Mouse (Mus musculus): Measurements from ENCODE around the gene St3gal4. TPM values are rescaled to one million over a fixed set of nuclear protein-coding genes. Genes with fewer than 3 reads are reported as not detected.
A peak's percentile ranks its signal among the peaks of the same experiment; 100 is the strongest.

The St3gal4 gene
- polyA plus RNA-seq, 1 experiment from 2014 or later, result 26.5 TPM

DNA sequence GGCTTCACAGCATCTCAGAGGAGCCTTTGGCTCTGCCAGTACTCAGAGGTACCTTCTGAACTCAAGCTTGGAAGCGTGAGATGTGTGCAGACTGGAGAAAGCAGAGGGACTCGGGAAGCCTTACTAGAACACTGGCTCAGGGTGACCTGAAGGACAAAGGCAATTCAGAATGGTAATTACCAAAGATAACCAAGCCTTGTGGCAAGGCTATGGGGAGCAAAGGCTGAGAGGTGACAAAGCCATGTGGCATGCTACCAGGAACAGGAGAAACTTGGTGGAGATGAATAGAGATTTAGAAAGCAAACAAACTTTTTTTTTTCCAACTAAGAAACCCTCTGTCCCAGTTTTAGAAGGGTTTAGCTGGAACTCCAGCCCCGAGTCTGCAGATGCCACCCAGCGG is 8.5 kb downstream of the St3gal4 start:
- DNase-seq, result no peak
- no peaks in the 10 kb centered on the region for H3K27me3 ChIP-seq (ENCODE audit: insufficient read depth, low read length)
- TF ChIP-seq EP300 (IDR thresholded peaks at IDR 0.05; ENCODE audit: low read depth), result no peak
- no peak for TF ChIP-seq CTCF (IDR thresholded peaks at IDR 0.05; ENCODE audit: low read depth)
- H3K36me3 ChIP-seq (replicated peaks; ENCODE audit: insufficient read depth, low read length), result peaks cover 20% of the 10 kb centered on the region
- no peaks in the 10 kb centered on the region for H3K9me3 ChIP-seq (ENCODE audit: low read length)
- no peak overlapping the region for H3K9ac ChIP-seq (replicated peaks)
- 0 out of 2 replicates have a peak overlapping the region, but pooled peaks have one; percentile 16 for H3K27ac ChIP-seq (ENCODE audit: low read depth)
- peaks cover 77% of the 10 kb centered on the region for H3K4me1 ChIP-seq (ENCODE audit: insufficient read depth)
- WGBS (ENCODE audit: insufficient replicate concordance), result 70% methylated on average over 4 of the region's 4 CpGs
- peak overlapping the region; percentile 1 for H3K4me2 ChIP-seq (ENCODE audit: low read depth, low read length)
- no peak overlapping the region for H3K4me3 ChIP-seq (ENCODE audit: low read depth, low read length)
- ATAC-seq, result no peak

DNA sequence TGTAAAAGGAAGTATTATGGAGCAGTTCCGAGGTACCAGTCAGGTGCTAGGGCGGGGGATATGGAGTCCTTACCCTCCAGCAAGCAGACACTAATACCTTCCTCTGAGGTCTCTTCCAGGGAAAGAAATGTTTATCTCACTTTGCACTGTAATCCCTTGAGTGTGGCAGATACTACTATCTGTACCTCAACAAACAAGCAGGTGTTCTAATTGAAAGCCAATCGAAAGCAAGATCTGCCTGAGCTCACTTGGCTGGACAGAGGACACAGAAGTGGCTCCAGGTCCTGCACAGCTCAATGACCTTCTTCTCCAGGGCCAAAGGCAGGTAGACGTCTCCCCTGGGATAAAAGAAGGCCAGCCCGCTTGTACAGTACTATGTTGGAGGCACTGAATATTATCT is 9.0 kb downstream of the St3gal4 start:
- ATAC-seq (no peak), DNase-seq (no peak)
- H3K9me3 ChIP-seq (ENCODE audit: low read length), result no peaks in the 10 kb centered on the region
- H3K36me3 ChIP-seq (replicated peaks; ENCODE audit: insufficient read depth, low read length), result peaks cover 20% of the 10 kb centered on the region
- H3K4me1 ChIP-seq (ENCODE audit: insufficient read depth), result peaks cover 78% of the 10 kb centered on the region
- H3K4me3 ChIP-seq (ENCODE audit: low read depth, low read length), result no peak overlapping the region
- TF ChIP-seq CTCF (IDR thresholded peaks at IDR 0.05; ENCODE audit: low read depth) (no peak), EP300 (IDR thresholded peaks at IDR 0.05; ENCODE audit: low read depth) (no peak)
- no peaks in the 10 kb centered on the region for H3K27me3 ChIP-seq (ENCODE audit: insufficient read depth, low read length)
- H3K4me2 ChIP-seq (ENCODE audit: low read depth, low read length), result peak overlapping the region; percentile 1
- 53% methylated on average over 5 of the region's 5 CpGs for WGBS (ENCODE audit: insufficient replicate concordance)
- no peak overlapping the region for H3K27ac ChIP-seq (ENCODE audit: low read depth)
- H3K9ac ChIP-seq (replicated peaks), result no peak overlapping the region

DNA sequence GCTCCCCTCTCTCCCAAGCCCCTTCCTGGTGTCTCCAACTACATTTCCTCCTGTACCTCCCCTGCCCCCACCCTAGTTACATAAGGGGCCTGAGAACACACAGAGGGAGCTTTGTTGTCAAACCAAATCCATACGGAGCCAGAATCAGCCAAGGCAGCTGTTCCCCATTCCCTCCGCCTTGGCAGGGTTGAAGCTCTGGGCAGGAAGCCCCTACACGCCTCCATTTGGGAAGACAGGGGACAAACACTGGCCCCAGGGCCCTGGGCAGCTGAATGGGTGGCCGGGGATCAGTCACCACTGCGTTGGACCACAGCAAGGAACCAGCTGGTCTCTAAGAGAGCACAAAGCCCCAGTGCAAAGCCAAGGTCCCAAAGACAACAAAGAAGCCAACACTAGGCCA is 10.2 kb downstream of the St3gal4 start:
- DNase-seq (peak; percentile 13), ATAC-seq (no peak)
- Histone ChIP-seq H3K9me3 (ENCODE audit: low read length) (no peaks in the 10 kb centered on the region), H3K4me3 (ENCODE audit: low read depth, low read length) (no peak overlapping the region), H3K4me2 (ENCODE audit: low read depth, low read length) (no peak overlapping the region), H3K9ac (replicated peaks) (no peak overlapping the region; the same call in 1 of the 2 replicates), H3K27me3 (ENCODE audit: insufficient read depth, low read length) (no peaks in the 10 kb centered on the region), H3K27ac (ENCODE audit: low read depth) (0 out of 2 replicates have a peak overlapping the region, but pooled peaks have one; percentile 11), H3K4me1 (ENCODE audit: insufficient read depth) (peaks cover 73% of the 10 kb centered on the region), H3K36me3 (replicated peaks; ENCODE audit: insufficient read depth, low read length) (peaks cover 16% of the 10 kb centered on the region)
- TF ChIP-seq CTCF (IDR thresholded peaks at IDR 0.05; ENCODE audit: low read depth) (no peak), EP300 (IDR thresholded peaks at IDR 0.05; ENCODE audit: low read depth) (no peak)
- WGBS (ENCODE audit: insufficient replicate concordance), result 70% methylated on average over 5 of the region's 5 CpGs

DNA sequence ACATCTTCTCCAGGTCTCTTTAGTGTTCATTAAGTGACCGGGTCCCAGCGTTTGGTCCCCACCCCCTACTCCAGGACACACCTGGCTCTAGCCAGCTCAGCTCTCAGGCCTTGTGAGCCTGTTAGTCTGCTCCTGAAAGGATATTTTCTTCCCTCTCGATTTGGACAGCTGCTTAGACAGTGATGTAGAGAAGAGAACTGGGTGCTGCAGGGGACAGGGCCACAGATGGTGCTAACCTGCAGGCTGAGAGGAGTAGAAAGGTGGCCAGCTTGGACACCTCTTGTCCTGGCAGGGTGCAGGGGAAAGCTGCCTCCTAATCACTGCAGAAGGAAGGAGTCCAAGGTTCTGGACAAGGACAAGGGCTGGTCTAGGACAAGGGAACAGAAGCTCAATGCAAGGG is 11.0 kb downstream of the St3gal4 start:
- Histone ChIP-seq H3K4me3 (ENCODE audit: low read depth, low read length) (no peak overlapping the region), H3K27me3 (ENCODE audit: insufficient read depth, low read length) (no peaks in the 10 kb centered on the region), H3K27ac (ENCODE audit: low read depth) (no peak overlapping the region; the same call in 1 of the 2 replicates), H3K4me2 (ENCODE audit: low read depth, low read length) (no peak overlapping the region), H3K9me3 (ENCODE audit: low read length) (no peaks in the 10 kb centered on the region), H3K36me3 (replicated peaks; ENCODE audit: insufficient read depth, low read length) (peaks cover 9% of the 10 kb centered on the region), H3K4me1 (ENCODE audit: insufficient read depth) (peaks cover 65% of the 10 kb centered on the region), H3K9ac (replicated peaks) (no peak overlapping the region)
- TF ChIP-seq EP300 (IDR thresholded peaks at IDR 0.05; ENCODE audit: low read depth) (no peak), CTCF (IDR thresholded peaks at IDR 0.05; ENCODE audit: low read depth) (no peak)
- ATAC-seq, result no peak
- no peak for DNase-seq
- 75% methylated on average over 3 of the region's 3 CpGs for WGBS (ENCODE audit: insufficient replicate concordance)

DNA sequence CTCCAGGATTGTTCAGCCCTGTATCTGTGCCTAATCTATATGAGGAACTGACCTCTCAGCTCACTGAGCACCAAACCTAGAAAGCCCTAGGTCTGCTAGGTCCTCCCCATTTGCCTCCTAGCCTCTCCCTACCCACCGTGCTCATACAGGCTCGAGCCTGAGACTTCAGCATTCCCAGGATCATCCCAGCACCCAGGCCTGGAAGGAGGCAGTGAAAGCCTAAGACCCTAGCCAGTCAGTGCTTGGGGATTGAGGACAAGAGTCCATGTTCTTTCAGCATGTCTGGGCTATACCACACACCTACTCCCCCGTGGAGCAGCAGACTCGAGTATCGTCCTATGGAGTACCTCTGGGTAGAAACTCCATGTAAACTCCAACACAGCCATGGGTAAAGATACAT is 11.7 kb downstream of the St3gal4 start:
- 87% methylated on average over 5 of the region's 5 CpGs for WGBS (ENCODE audit: insufficient replicate concordance)
- 0 out of 2 replicates have a peak overlapping the region, but pooled peaks have one; percentile 9 for H3K4me2 ChIP-seq (ENCODE audit: low read depth, low read length)
- H3K4me1 ChIP-seq (ENCODE audit: insufficient read depth), result peaks cover 64% of the 10 kb centered on the region
- peak; percentile 12 for DNase-seq
- no peak overlapping the region for H3K4me3 ChIP-seq (ENCODE audit: low read depth, low read length)
- no peaks in the 10 kb centered on the region for H3K9me3 ChIP-seq (ENCODE audit: low read length)
- no peak overlapping the region for H3K9ac ChIP-seq (replicated peaks)
- H3K27me3 ChIP-seq (ENCODE audit: insufficient read depth, low read length), result no peaks in the 10 kb centered on the region
- H3K27ac ChIP-seq (ENCODE audit: low read depth), result no peak overlapping the region
- peaks cover 7% of the 10 kb centered on the region for H3K36me3 ChIP-seq (replicated peaks; ENCODE audit: insufficient read depth, low read length)
- no peak for ATAC-seq
- TF ChIP-seq CTCF (IDR thresholded peaks at IDR 0.05; ENCODE audit: low read depth) (no peak), EP300 (IDR thresholded peaks at IDR 0.05; ENCODE audit: low read depth) (no peak)

DNA sequence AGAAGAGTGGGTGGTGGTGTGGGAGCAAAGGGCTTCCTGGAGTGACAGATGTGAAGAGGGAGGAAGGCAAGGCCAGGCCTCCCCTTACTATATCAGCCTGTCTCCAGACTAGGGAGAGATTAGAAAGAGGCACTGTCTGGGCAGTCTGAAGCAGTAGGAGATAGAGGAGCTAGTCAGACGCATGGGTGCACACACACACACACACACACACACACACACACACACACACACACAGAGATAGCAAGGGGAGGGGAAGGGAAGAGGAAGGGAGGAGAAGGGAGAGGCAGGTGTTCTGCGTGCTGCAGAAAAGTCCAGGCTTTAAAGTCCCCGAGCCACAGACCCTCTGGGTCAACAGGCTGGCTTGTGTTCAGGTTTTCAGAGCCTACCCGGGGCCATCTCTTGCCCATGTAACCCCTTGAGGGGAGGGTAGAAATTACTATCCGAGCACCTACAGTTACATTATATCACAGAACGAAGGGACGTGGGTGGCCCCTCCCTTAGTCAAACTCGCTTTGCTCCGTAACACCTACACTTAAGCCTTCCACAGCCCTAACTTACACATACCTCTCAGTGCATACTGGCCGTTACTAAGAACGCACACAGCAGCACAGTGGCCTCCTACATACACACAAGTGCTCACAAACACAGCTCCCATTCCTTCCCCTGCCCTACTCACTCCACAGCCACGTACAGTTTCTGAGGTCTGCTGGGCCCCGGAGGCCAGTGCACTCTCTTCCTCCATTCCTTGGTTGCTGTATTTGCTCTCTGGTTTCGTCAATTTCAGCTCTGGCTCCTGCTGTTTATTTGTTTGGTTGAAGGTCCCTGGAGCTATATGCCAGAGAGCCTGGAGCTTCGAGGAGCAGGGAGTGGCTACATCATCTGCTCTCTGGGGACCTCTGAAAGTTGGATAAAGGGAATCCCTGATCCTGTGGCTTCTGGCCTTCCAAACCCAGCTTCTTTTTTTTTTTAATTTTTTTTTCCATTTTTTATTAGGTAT is 12.9 kb downstream of the St3gal4 start:
- peak; percentile 49 for DNase-seq
- peak overlapping the region; percentile 65 for H3K4me2 ChIP-seq (ENCODE audit: low read depth, low read length)
- H3K4me3 ChIP-seq (ENCODE audit: low read depth, low read length), result peak overlapping the region; percentile 2; the same call in 1 of the 2 replicates
- peak overlapping the region; percentile 76 for H3K27ac ChIP-seq (ENCODE audit: low read depth)
- TF ChIP-seq CTCF (IDR thresholded peaks at IDR 0.05; ENCODE audit: low read depth) (no peak), EP300 (IDR thresholded peaks at IDR 0.05; ENCODE audit: low read depth) (peak; percentile 33; the same call in 1 of the 2 replicates)
- H3K9ac ChIP-seq (replicated peaks), result peak overlapping the region; percentile 21
- no peaks in the 10 kb centered on the region for H3K9me3 ChIP-seq (ENCODE audit: low read length)
- 34% methylated on average over 15 of the region's 15 CpGs for WGBS (ENCODE audit: insufficient replicate concordance)
- H3K27me3 ChIP-seq (ENCODE audit: insufficient read depth, low read length), result no peaks in the 10 kb centered on the region
- peak; percentile 84 for ATAC-seq
- peaks cover 59% of the 10 kb centered on the region for H3K4me1 ChIP-seq (ENCODE audit: insufficient read depth)
- peaks cover 7% of the 10 kb centered on the region; the same call in 1 of the 2 replicates for H3K36me3 ChIP-seq (replicated peaks; ENCODE audit: insufficient read depth, low read length)
